Mouse (Mus musculus): ENCODE results near the gene Gmppa.

Gene Gmppa

GRCm38 (mm10) chr1:75435475-75436328, at the start of gene Gmppa:
Gmppa (plus strand) TSS chr1:75435930.
- WGBS, result 5% methylated on average over 28 of the region's 28 CpGs

- 28% methylated on average over 4 of the region's 4 CpGs for WGBS
Measured at GRCm38 (mm10) chr1:75386149-75386548, 49.6 kb upstream of the Gmppa start.

- 21% methylated on average over 7 of the region's 7 CpGs for WGBS
Measured at GRCm38 (mm10) chr1:75387469-75387928, 48.2 kb upstream of the Gmppa start.

- 14% methylated on average over 94 of the region's 94 CpGs for WGBS
Measured at GRCm38 (mm10) chr1:75387929-75388897, 47.5 kb upstream of the Gmppa start.

GRCm38 (mm10) chr1:75388898-75389515, 46.7 kb upstream of the Gmppa start:
- WGBS, result 36% methylated on average over 23 of the region's 23 CpGs

GRCm38 (mm10) chr1:75393139-75393538, 42.6 kb upstream of the Gmppa start:
- WGBS, result 23% methylated on average over 9 of the region's 9 CpGs

- WGBS, result 91% methylated on average over 3 of the region's 3 CpGs
Measured at GRCm38 (mm10) chr1:75393846-75394245, 41.9 kb upstream of the Gmppa start.

- 19% methylated on average over 9 of the region's 9 CpGs for WGBS
Measured at GRCm38 (mm10) chr1:75398761-75399402, 36.8 kb upstream of the Gmppa start.

- WGBS, result 22% methylated on average over 15 of the region's 15 CpGs
Measured at GRCm38 (mm10) chr1:75399755-75400492, 35.8 kb upstream of the Gmppa start.

- WGBS, result 58% methylated on average over 6 of the region's 6 CpGs
Measured at GRCm38 (mm10) chr1:75400493-75401115, 35.1 kb upstream of the Gmppa start.

GRCm38 (mm10) chr1:75405547-75405946, 30.2 kb upstream of the Gmppa start:
- 66% methylated on average over 3 of the region's 3 CpGs for WGBS

- 91% methylated on average over 15 of the region's 15 CpGs for WGBS
Measured at GRCm38 (mm10) chr1:75406173-75406572, 29.6 kb upstream of the Gmppa start.

- whole genome bisulfite sequencing, result 86% methylated on average over 9 of the region's 9 CpGs
Measured at GRCm38 (mm10) chr1:75407056-75407455, 28.7 kb upstream of the Gmppa start.

- WGBS, result 57% methylated on average over 4 of the region's 4 CpGs
Measured at GRCm38 (mm10) chr1:75408210-75408609, 27.5 kb upstream of the Gmppa start.

- 83% methylated on average over 7 of the region's 7 CpGs for WGBS
Measured at GRCm38 (mm10) chr1:75409950-75410349, 25.8 kb upstream of the Gmppa start.

GRCm38 (mm10) chr1:75412196-75412595, 23.5 kb upstream of the Gmppa start:
- 86% methylated on average over 3 of the region's 3 CpGs for WGBS

GRCm38 (mm10) chr1:75413749-75414148, 22.0 kb upstream of the Gmppa start:
- WGBS, result 68% methylated on average over 3 of the region's 3 CpGs

- 55% methylated on average over 20 of the region's 20 CpGs for WGBS
Measured at GRCm38 (mm10) chr1:75421794-75422193, 13.9 kb upstream of the Gmppa start.

- WGBS, result 45% methylated on average over 32 of the region's 32 CpGs
Measured at GRCm38 (mm10) chr1:75422216-75422822, 13.4 kb upstream of the Gmppa start.

Data from cerebral cortex, adult 2 months (tissue).